Mouse (Mus musculus) MEL (cell line): ENCODE measurements at regions not wholly inside any gene's neighbourhood (a gene's known extent, or its start where the extent isn't known, plus 50 kb on each side); places are given as distances from the start of the nearest gene placed in this dataset.

ENCODE experiments used
- CTCF ChIP-seq, 3 experiments: IDR thresholded peaks in 2 of 3; conservative IDR thresholded peaks in 1 of 3; 2 replicates each; pipeline ENCODE4 v1.5.1; 2011 to 2012; ENCODE audit warnings: low read length in 3 of 3, low read depth in 2 of 3, mild to moderate bottlenecking in 2 of 3, improper control_type of control experiment in 1 of 3, inconsistent platforms in 1 of 3, mixed read lengths in 1 of 3, moderate library complexity in 1 of 3; ENCODE audit not compliant: control insufficient read depth in 1 of 3, insufficient read depth in 1 of 3, poor library complexity in 1 of 3, severe bottlenecking in 1 of 3
- EP300 ChIP-seq, 2 experiments: IDR thresholded peaks; 2 replicates each; pipeline ENCODE4 v1.6.1; 2011; ENCODE audit warnings: improper control_type of control experiment in 2 of 2, low read length in 2 of 2, low read depth in 1 of 2, mild to moderate bottlenecking in 1 of 2
- GATA1 ChIP-seq: IDR thresholded peaks from 2 replicates; pipeline ENCODE4 v1.6.1; 2011; ENCODE audit warnings: low read depth, low read length, improper control_type of control experiment
- HCFC1 ChIP-seq: IDR thresholded peaks from 2 replicates; pipeline ENCODE4 v1.6.1; 2012; ENCODE audit warnings: low read depth, mild to moderate bottlenecking, inconsistent platforms, low read length, improper control_type of control experiment, moderate library complexity
- MYC ChIP-seq: IDR thresholded peaks from 2 replicates; pipeline ENCODE4 v1.6.1; 2011; ENCODE audit warnings: low read depth, mild to moderate bottlenecking, low read length, improper control_type of control experiment, moderate library complexity
- POLR2A ChIP-seq, 2 experiments: IDR thresholded peaks; 2 replicates each; pipeline ENCODE4 v1.6.1; 2011 to 2012; ENCODE audit warnings: low read length in 2 of 2, mild to moderate bottlenecking in 2 of 2, control low read depth in 1 of 2, improper control_type of control experiment in 1 of 2, low read depth in 1 of 2, moderate library complexity in 1 of 2; ENCODE audit not compliant: control insufficient read depth in 1 of 2, insufficient read depth in 1 of 2, poor library complexity in 1 of 2
- RCOR1 ChIP-seq: IDR thresholded peaks from 2 replicates; pipeline ENCODE4 v1.6.1; 2012; ENCODE audit warnings: low read depth, mild to moderate bottlenecking, inconsistent platforms, low read length, improper control_type of control experiment
- SMC3 ChIP-seq: IDR thresholded peaks from 2 replicates; pipeline ENCODE4 v1.6.1; 2011; ENCODE audit warnings: low read depth, low read length, improper control_type of control experiment
- ZMIZ1 ChIP-seq: IDR thresholded peaks from 2 replicates; pipeline ENCODE4 v1.6.1; 2012; ENCODE audit warnings: low read depth, mild to moderate bottlenecking, inconsistent platforms, low read length, improper control_type of control experiment, moderate library complexity
- ZNF384 ChIP-seq: IDR thresholded peaks from 2 replicates; pipeline ENCODE4 v1.6.1; 2012; ENCODE audit warnings: low read depth, mild to moderate bottlenecking, inconsistent platforms, low read length, improper control_type of control experiment

GRCm38 (mm10) chr11:22661713-22662551 is 150.0 kb downstream of the Tmem17 start:
- TF ChIP-seq CTCF (IDR thresholded peaks at IDR 0.05 in 2 of 3, conservative IDR thresholded peaks at IDR 0.05 in 1 of 3; ENCODE audit: control insufficient read depth in 1 of 3, insufficient read depth in 1 of 3, low read depth in 2 of 3, low read length in 3 of 3, poor library complexity in 1 of 3, severe bottlenecking in 1 of 3) (no peak), ZNF384 (no peak), GATA1 (no peak), EP300 (IDR thresholded peaks at IDR 0.05; ENCODE audit: low read depth in 1 of 2, low read length in 2 of 2) (no peak), MYC (no peak), HCFC1 (no peak), POLR2A (IDR thresholded peaks at IDR 0.05; ENCODE audit: control insufficient read depth in 1 of 2, insufficient read depth in 1 of 2, low read depth in 1 of 2, low read length in 2 of 2, poor library complexity in 1 of 2) (no peak), RCOR1 (no peak), SMC3 (no peak), ZMIZ1 (no peak)
